Mouse (Mus musculus) neural tube, embryonic 15.5 days (tissue): ENCODE data around the gene Cdk5rap2. TPM values are rescaled to one million over a fixed set of nuclear protein-coding genes. Genes with fewer than 3 reads are reported as not detected.

ENCODE experiments used
- ATAC-seq: fragments of 200-750 bp; cut with Nextera tagmentation; 2 replicates; pipeline ENCODE4 v1.8.0; 2017; ENCODE audit warnings: mild to moderate bottlenecking, moderate TSS enrichment, moderate library complexity; ENCODE audit not compliant: low FRiP score
- H3K27ac ChIP-seq: fragments of 300-500 bp; sonication (generic); replicated peaks from 2 replicates; pipeline ENCODE4 v1.5.1; 2015; ENCODE audit warnings: mild to moderate bottlenecking, inconsistent platforms
- H3K27me3 ChIP-seq: fragments of 300-500 bp; sonication (generic); replicated peaks from 2 replicates; pipeline ENCODE4 v1.6.1; 2015; ENCODE audit warnings: inconsistent platforms
- H3K36me3 ChIP-seq: fragments of 300-500 bp; sonication (generic); 2 replicates; pipeline ENCODE4 v1.6.1; 2015; ENCODE audit warnings: inconsistent platforms
- H3K4me1 ChIP-seq: fragments of 300-500 bp; sonication (generic); 2 replicates; pipeline ENCODE4 v1.6.1; 2015; ENCODE audit warnings: inconsistent platforms
- H3K4me2 ChIP-seq: fragments of 300-500 bp; sonication (generic); 2 replicates; pipeline ENCODE4 v1.6.1; 2015; ENCODE audit warnings: inconsistent platforms, mild to moderate bottlenecking, moderate library complexity
- H3K4me3 ChIP-seq: fragments of 300-500 bp; sonication (generic); replicated peaks from 2 replicates; pipeline ENCODE4 v1.5.1; 2015; ENCODE audit warnings: mild to moderate bottlenecking, inconsistent platforms
- H3K9ac ChIP-seq: fragments of 300-500 bp; sonication (generic); replicated peaks from 2 replicates; pipeline ENCODE4 v1.6.1; 2015; ENCODE audit warnings: mild to moderate bottlenecking, inconsistent platforms
- H3K9me3 ChIP-seq: fragments of 300-500 bp; sonication (generic); replicated peaks from 2 replicates; pipeline ENCODE4 v1.6.1; 2016; ENCODE audit warnings: inconsistent platforms
- WGBS: fragments of 180-500 bp; shearing (Covaris S2); methylation state at CpG from one replicate; pipeline ENCODE4 v1.1.7; 2015; ENCODE audit warnings: mixed read lengths; 5-methylcytosine and 5-hydroxymethylcytosine counted together
- polyA plus RNA-seq: library from polyadenylated mRNA; unstranded; fragments of >200 nt; fragmentation: Nextera tagmentation; extraction: Ambion mirVana; gene quantifications from 2 replicates; pipeline ENCODE4 v1.2.1, GENCODE M21; 2015

Gene Cdk5rap2
- polyA plus RNA-seq, 1 experiment from 2014 or later = 8.7 TPM

- Histone ChIP-seq H3K9ac (no peak overlapping the region), H3K27me3 (no peaks in the 10 kb centered on the region), H3K4me1 (no peaks in the 10 kb centered on the region), H3K4me2 (no peak overlapping the region), H3K4me3 (no peak overlapping the region), H3K9me3 (no peaks in the 10 kb centered on the region), H3K27ac (no peak overlapping the region), H3K36me3 (peaks cover 19% of the 10 kb centered on the region)
- no peak for ATAC-seq
- 84% methylated on average over 3 of the region's 3 CpGs for WGBS
These were observed 56.6 kb downstream of the Cdk5rap2 start for GRCm38 (mm10) chr4:70353656-70354055.

- H3K9me3 ChIP-seq = no peaks in the 10 kb centered on the region
- H3K27me3 ChIP-seq = no peaks in the 10 kb centered on the region
- peak; percentile 31; the same call in 1 of the 2 replicates for ATAC-seq
- no peak overlapping the region for H3K4me2 ChIP-seq
- peak overlapping the region; percentile 43; the same call in 1 of the 2 replicates for H3K27ac ChIP-seq
- no peak overlapping the region for H3K9ac ChIP-seq
- no peaks in the 10 kb centered on the region for H3K36me3 ChIP-seq
- 50% methylated on average over 11 of the region's 11 CpGs for WGBS
- peaks cover 4% of the 10 kb centered on the region for H3K4me1 ChIP-seq
- H3K4me3 ChIP-seq = no peak overlapping the region
These were observed 74.6 kb downstream of the Cdk5rap2 start for GRCm38 (mm10) chr4:70335444-70336144.

- H3K9ac ChIP-seq = no peak overlapping the region
- 76% methylated on average over 4 of the region's 4 CpGs for WGBS
- no peaks in the 10 kb centered on the region for H3K27me3 ChIP-seq
- 0 out of 2 replicates have a peak, but pooled peaks have one; percentile 23 for ATAC-seq
- H3K27ac ChIP-seq = no peak overlapping the region
- no peaks in the 10 kb centered on the region for H3K9me3 ChIP-seq
- H3K4me3 ChIP-seq = no peak overlapping the region
- no peaks in the 10 kb centered on the region for H3K36me3 ChIP-seq
- no peak overlapping the region for H3K4me2 ChIP-seq
- H3K4me1 ChIP-seq = peaks cover 4% of the 10 kb centered on the region
These were observed 75.2 kb downstream of the Cdk5rap2 start for GRCm38 (mm10) chr4:70334995-70335394.

- no peak overlapping the region for H3K4me3 ChIP-seq
- no peaks in the 10 kb centered on the region for H3K27me3 ChIP-seq
- H3K4me1 ChIP-seq = peaks cover 4% of the 10 kb centered on the region
- no peak overlapping the region for H3K27ac ChIP-seq
- no peaks in the 10 kb centered on the region for H3K9me3 ChIP-seq
- H3K9ac ChIP-seq = no peak overlapping the region
- no peak overlapping the region for H3K4me2 ChIP-seq
- no peak for ATAC-seq
- WGBS = 86% methylated on average over 6 of the region's 6 CpGs
- 0 out of 2 replicates have a peak, but pooled peaks cover 1% of the 10 kb centered on the region for H3K36me3 ChIP-seq
These were observed 77.3 kb downstream of the Cdk5rap2 start for GRCm38 (mm10) chr4:70332981-70333380.

GRCm38 (mm10) chr4:70332576-70332975 lies 77.7 kb downstream of the Cdk5rap2 start:
- no peaks in the 10 kb centered on the region for H3K9me3 ChIP-seq
- no peak overlapping the region for H3K9ac ChIP-seq
- no peak overlapping the region for H3K4me3 ChIP-seq
- ATAC-seq = no peak
- 57% methylated on average over 7 of the region's 7 CpGs for WGBS
- H3K36me3 ChIP-seq = 0 out of 2 replicates have a peak, but pooled peaks cover 2% of the 10 kb centered on the region
- H3K27me3 ChIP-seq = no peaks in the 10 kb centered on the region
- no peak overlapping the region for H3K4me2 ChIP-seq
- H3K4me1 ChIP-seq = peaks cover 4% of the 10 kb centered on the region
- H3K27ac ChIP-seq = no peak overlapping the region

- ATAC-seq = no peak
These were observed 79.1 kb downstream of the Cdk5rap2 start for GRCm38 (mm10) chr4:70331181-70331580.

GRCm38 (mm10) chr4:70328033-70328432 lies 82.2 kb downstream of the Cdk5rap2 start:
- 84% methylated on average over 9 of the region's 9 CpGs for whole genome bisulfite sequencing
- Histone ChIP-seq H3K36me3 (0 out of 2 replicates have a peak, but pooled peaks cover 4% of the 10 kb centered on the region), H3K9ac (no peak overlapping the region), H3K9me3 (no peaks in the 10 kb centered on the region), H3K27me3 (no peaks in the 10 kb centered on the region), H3K27ac (no peak overlapping the region), H3K4me2 (no peak overlapping the region), H3K4me3 (no peak overlapping the region), H3K4me1 (no peaks in the 10 kb centered on the region)
- no peak for ATAC-seq

More at GRCm38 (mm10) chr4:70331181-70331580, 79.1 kb downstream of the Cdk5rap2 start:
- no peak overlapping the region for H3K9ac ChIP-seq
- no peak overlapping the region for H3K4me2 ChIP-seq
- 0 out of 2 replicates have a peak, but pooled peaks cover 2% of the 10 kb centered on the region for H3K36me3 ChIP-seq
- no peak overlapping the region for H3K27ac ChIP-seq
- H3K9me3 ChIP-seq = no peaks in the 10 kb centered on the region
- 91% methylated on average over 6 of the region's 6 CpGs for WGBS
- H3K4me3 ChIP-seq = no peak overlapping the region
- no peaks in the 10 kb centered on the region for H3K27me3 ChIP-seq
- peaks cover 4% of the 10 kb centered on the region for H3K4me1 ChIP-seq

GRCm38 (mm10) chr4:70327436-70327835 lies 82.8 kb downstream of the Cdk5rap2 start:
- H3K9me3 ChIP-seq = no peaks in the 10 kb centered on the region
- H3K4me3 ChIP-seq = no peak overlapping the region
- no peak overlapping the region for H3K27ac ChIP-seq
- no peaks in the 10 kb centered on the region for H3K4me1 ChIP-seq
- ATAC-seq = no peak
- 38% methylated on average over 1 of the region's 1 CpGs for WGBS
- 0 out of 2 replicates have a peak, but pooled peaks cover 4% of the 10 kb centered on the region for H3K36me3 ChIP-seq
- no peaks in the 10 kb centered on the region for H3K27me3 ChIP-seq
- no peak overlapping the region for H3K9ac ChIP-seq
- no peak overlapping the region for H3K4me2 ChIP-seq

- no peak overlapping the region for H3K4me3 ChIP-seq
- ATAC-seq = no peak
- H3K36me3 ChIP-seq = peaks cover 11% of the 10 kb centered on the region
- no peak overlapping the region for H3K4me2 ChIP-seq
- H3K9ac ChIP-seq = no peak overlapping the region
- no peaks in the 10 kb centered on the region for H3K9me3 ChIP-seq
- H3K4me1 ChIP-seq = 0 out of 2 replicates have a peak, but pooled peaks cover 4% of the 10 kb centered on the region
- H3K27me3 ChIP-seq = no peaks in the 10 kb centered on the region
- WGBS = 69% methylated on average over 1 of the region's 1 CpGs
- H3K27ac ChIP-seq = no peak overlapping the region
These were observed 88.7 kb downstream of the Cdk5rap2 start for GRCm38 (mm10) chr4:70321586-70321985.

- H3K27ac ChIP-seq = peak overlapping the region; percentile 20; the same call in 1 of the 2 replicates
- H3K4me2 ChIP-seq = no peak overlapping the region
- WGBS = 84% methylated on average over 4 of the region's 4 CpGs
- H3K4me3 ChIP-seq = no peak overlapping the region
- ATAC-seq = no peak
- peaks cover 23% of the 10 kb centered on the region for H3K36me3 ChIP-seq
- no peaks in the 10 kb centered on the region for H3K9me3 ChIP-seq
- no peaks in the 10 kb centered on the region for H3K27me3 ChIP-seq
- H3K9ac ChIP-seq = no peak overlapping the region
- peaks cover 20% of the 10 kb centered on the region for H3K4me1 ChIP-seq
These were observed 98.1 kb downstream of the Cdk5rap2 start for GRCm38 (mm10) chr4:70312170-70312569.

GRCm38 (mm10) chr4:70311530-70311929 lies 98.7 kb downstream of the Cdk5rap2 start:
- no peak overlapping the region for H3K4me2 ChIP-seq
- no peaks in the 10 kb centered on the region for H3K9me3 ChIP-seq
- H3K9ac ChIP-seq = no peak overlapping the region
- ATAC-seq = peak; percentile 82
- peak overlapping the region; percentile 20; the same call in 1 of the 2 replicates for H3K27ac ChIP-seq
- H3K4me1 ChIP-seq = peaks cover 20% of the 10 kb centered on the region
- peaks cover 16% of the 10 kb centered on the region for H3K36me3 ChIP-seq
- no peaks in the 10 kb centered on the region for H3K27me3 ChIP-seq
- H3K4me3 ChIP-seq = no peak overlapping the region
- WGBS = 36% methylated on average over 5 of the region's 5 CpGs

GRCm38 (mm10) chr4:70307230-70307629 lies 103.0 kb downstream of the Cdk5rap2 start:
- ATAC-seq = peak; percentile 32; the same call in 1 of the 2 replicates
- no peak overlapping the region for H3K4me3 ChIP-seq
- 0 out of 2 replicates have a peak, but pooled peaks cover 2% of the 10 kb centered on the region for H3K36me3 ChIP-seq
- H3K27ac ChIP-seq = no peak overlapping the region
- no peak overlapping the region for H3K4me2 ChIP-seq
- no peak overlapping the region for H3K9ac ChIP-seq
- WGBS = 54% methylated on average over 4 of the region's 4 CpGs
- no peaks in the 10 kb centered on the region for H3K27me3 ChIP-seq
- H3K4me1 ChIP-seq = peaks cover 22% of the 10 kb centered on the region
- H3K9me3 ChIP-seq = no peaks in the 10 kb centered on the region
